Mouse (Mus musculus) erythroblast, embryonic 14.5 days (primary cell): ENCODE results near the gene Hoxb7.

ENCODE experiments used
- GATA1 ChIP-seq: IDR thresholded peaks from 2 replicates; pipeline ENCODE4 v1.6.1; 2012; ENCODE audit warnings: low read length, inconsistent platforms, mixed read lengths
- TAL1 ChIP-seq: IDR thresholded peaks from 3 replicates; pipeline ENCODE4 v1.6.1; 2012; ENCODE audit warnings: low read length, inconsistent platforms, mixed read lengths

DNA sequence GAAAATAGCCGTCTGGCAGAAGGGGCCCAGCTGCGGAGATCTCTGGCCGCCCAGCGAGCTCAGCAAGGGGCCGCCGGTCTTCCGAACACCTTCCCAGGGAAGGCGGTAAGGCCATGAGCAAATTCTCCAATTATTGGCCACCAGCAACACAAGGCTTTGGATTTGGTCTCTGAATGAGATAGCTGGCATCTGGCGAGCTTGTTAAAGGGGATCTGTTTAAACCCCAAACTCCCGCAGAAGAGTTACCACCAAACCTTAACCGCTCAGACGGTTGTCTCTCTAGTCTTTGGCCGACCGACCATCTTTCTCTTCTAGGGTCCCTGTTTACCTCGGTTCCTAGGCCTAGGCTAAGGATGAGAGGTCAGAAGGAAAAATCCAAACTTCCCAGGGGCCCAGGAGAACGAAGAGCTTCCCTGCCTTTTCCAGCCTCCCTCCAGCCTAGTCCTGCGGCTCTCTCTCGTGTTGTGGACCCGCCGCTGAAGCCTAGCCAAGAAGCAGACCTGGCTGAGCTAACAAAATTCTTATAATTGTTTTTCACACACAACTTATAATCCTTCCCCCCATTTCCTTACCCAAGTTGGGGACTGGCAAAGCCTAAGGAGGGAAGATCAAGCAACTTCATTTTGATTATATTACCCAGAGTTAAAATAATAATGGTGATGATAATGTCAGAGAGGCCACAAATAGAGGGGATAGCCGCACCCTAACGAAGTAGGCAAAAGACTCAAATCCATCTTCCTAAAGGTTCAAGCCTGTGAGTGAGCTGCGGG lies 16.1 kb downstream of the Hoxb7 start:
- TF ChIP-seq GATA1 (no peak), TAL1 (no peak)
